Mouse (Mus musculus) fat pad, adult 2 months (tissue): ENCODE results near the gene Invs.

ENCODE experiments used
- DNase-seq: peaks from one replicate; pipeline ENCODE4 v3.0.0-alpha.2; 2011; ENCODE audit warnings: low read depth, low spot score; ENCODE audit errors: extremely low read depth

Invs gene

DNA sequence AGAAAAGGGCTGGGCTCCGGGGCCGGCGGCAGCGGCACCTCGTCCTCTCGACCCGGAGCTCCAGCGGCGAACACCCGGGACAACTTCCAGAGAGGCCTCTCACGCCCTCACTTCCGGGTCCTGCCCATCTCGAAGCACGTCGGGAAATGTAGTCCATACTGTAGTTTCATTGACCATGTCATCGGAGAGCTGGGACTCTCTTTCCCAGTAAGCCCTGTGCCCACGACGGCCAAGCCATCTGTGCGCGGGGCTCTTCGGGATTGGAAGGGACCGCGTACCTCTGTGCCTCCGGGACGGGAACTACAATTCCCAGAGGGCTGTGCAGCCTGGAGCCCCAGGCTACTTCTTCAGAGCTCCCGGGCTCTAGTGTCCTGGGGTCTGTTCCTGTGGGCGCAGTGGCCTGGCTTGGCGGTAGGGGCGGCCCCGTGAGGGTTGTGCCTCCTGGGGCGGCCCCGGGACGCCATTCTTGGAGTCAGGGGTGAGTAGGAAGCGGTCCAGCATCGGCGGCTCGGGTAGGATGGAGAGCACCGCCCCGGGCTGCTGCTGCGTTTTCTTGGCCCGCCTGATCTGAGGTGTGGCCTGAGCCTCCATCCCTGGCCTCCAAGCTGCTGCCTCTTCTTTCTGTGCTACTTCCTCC lies at the start of gene Invs, which contains the start of gene Erp44:
Invs (plus strand) TSS at position 263 of the 637 bp plus-strand sequence.
Erp44 (minus strand) TSS at position 61 of the 637 bp plus-strand sequence.
- DNase-seq = peak; percentile 85

DNA sequence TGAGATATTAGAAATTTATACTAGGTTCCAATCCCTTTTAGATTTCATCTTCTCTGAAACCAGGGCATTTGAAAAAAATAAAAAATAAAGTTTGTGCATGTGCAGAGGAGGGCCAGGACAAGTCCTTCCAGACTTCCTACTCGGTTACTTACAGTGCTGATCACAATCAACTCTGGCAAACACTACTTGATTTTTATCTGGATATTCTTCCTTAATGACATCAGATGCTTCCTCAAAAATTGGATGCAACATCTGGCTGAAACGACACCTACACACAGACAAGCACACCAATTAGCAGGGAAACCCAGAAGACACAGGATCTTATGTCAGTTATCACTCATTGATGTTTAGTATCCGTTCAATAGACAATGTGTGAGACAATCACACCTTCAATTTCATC lies 42.8 kb upstream of the Invs start:
- DNase-seq = peak; percentile 79

DNA sequence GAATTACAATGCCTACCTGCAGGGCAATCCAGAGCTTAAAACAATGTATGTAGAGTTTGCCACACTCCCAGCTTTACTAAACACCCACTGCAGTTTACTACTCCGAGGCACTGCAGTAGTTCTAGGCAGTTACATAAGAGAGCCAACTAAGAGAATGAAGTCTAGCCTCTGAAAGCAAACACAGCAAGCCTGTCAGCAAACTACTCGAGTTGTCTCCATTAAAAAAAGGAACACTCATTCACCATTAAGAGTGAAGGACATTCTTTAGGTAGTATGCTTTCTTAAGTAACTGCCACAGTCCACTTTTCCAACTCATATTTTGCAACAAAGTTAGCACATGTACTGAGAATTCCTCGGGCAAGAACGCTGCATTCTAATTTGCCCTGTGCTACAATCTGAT lies 40.5 kb upstream of the Invs start:
- peak; percentile 62 for DNase-seq

DNA sequence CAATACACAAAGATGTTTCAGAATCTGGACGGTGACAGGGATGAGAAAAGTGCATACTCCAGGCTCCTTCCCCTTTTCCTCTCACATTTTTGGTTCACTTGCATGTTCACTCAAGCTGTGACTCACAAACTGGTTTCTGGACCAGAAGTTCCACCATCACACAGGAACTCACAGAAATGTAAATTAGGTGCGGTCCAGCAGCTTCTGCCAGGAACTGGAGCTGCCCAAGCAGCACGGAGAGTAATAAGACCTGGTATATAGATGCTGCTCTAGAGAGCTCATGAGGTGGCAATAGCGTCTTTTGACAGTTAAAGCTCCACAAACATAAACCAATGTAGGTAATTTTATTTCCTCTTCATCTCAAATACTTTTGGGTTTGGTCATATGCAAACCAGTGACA lies 37.1 kb upstream of the Invs start:
- no peak for DNase-seq

DNA sequence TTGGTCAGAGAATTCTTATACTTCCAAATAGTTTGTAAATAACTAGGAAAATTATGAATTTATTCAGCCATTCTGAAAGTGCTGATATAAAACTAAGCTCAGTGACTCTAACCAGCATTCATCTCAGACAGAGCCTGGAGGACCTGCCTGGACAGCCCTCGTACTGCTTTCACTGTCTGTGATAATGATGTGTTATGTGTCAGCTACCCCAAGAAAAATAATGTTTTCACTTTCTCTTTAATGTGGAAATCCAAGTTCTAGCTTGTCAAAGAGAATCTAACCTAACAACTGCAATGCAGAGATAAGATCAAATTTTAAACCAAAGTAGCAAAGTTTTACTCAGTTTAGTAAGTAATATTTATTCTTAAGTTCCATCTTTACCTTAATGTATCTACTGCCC lies 35.8 kb upstream of the Invs start:
- no peak for DNase-seq

DNA sequence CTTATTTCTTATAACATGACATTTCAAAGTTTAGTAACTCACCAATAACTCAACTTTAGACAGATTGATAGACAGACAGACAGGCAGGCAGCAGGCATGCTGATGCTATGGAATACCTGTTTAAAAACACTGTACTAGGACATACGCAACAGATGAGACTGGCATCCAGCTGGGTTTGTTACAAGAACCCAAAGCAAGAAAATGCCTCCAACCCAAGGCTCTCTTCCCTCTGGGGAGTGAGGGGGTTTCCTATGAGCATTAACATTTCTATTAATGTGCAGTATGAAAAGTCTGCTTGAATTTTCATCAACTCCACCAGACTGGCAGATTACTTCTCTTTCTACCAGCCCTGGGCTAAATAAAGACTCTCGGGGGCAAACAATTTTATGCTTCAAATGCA lies 35.3 kb upstream of the Invs start:
- no peak for DNase-seq

DNA sequence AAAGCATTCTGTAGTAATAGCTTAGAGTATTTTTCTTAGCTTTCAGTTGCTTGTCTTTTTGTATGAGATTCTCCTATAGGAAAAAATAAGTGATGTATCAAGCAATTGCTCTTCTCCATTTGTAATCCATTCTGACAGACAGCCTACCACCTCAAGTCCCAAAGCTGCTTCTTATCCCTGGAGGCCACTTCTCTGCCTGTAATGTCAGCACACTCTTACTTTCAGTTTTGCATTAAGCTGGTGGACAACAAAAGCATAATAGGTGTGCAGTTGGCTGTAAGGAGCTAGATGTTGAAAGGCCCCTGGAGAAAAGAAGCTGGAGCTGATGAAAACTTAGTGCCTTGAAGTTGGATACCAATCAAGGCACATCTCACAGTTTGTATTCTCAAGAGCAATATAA lies 26.3 kb upstream of the Invs start:
- DNase-seq = no peak

DNA sequence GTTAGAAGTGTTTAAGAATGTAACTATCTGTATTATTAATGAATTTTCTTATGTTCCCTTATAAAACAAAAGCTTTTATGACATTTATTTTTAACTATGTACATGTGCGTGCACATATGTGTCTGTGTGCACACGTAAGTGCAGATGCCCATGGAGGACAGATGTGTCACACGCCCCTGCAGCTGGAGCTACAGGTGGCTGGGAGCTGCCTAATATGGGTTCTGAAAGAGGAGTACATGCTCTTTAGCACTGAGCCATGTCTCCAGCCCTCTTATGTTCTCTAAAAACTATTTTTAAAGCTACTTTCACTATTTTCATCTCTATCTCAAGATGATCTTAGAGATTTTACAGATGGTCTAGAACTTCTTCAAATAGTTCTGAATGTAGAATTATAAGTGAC lies 21.5 kb upstream of the Invs start:
- no peak for DNase-seq

DNA sequence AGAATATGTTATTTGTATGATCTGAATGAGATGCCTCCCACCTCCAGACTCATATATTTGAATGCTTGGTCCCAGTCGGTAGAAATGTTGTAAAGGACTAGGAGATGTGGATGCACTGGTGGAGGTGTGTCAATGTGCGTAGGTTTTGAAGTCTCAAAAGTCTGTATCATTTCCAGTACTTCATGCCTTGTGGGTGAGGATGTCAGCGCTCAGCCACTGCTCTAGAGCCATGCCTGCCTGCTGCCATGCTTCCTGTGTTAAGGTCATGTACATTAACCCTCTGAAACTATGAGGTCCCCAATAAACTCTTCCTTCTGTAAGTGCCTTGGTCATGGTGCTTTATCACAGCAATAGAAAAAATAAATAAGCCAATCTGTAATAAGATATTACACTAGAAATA lies 11.9 kb upstream of the Invs start:
- DNase-seq = no peak

DNA sequence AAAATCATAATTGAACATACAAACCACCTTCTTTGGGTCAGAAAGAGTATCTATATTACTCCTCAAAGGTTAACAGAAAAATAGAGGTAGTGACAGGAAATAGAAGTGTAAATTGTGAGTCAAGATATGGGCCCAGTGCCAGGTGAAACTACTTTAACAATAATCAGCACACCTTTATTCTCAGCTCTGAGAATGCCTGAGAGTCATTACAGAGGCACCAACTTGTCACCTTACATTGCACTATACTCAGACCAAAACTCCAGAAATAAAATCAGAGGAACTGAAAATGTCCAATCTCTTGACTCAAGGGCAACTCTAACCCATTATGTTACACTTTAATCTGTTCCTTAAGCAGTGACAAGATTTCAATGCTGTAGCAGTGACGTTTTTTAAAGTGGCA lies 11.4 kb upstream of the Invs start:
- DNase-seq = no peak

DNA sequence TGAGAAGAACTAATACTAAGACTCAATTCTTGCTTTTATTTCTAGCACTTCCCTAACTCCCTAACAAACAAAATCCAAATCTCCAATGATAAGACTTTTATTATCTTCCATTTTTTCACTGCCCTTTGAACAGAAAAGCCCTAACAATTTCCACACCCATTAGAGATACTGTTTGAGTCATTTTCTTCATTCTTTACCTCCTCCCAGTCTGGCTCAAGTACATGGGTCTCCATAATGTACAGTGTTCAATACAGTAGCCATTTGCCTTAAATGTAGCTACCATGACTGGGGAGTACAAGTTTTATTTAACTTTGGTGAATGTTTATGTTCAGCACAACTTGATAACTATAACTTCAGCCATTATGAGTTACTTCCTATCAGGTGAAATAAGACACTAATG lies 9.0 kb upstream of the Invs start:
- no peak for DNase-seq

DNA sequence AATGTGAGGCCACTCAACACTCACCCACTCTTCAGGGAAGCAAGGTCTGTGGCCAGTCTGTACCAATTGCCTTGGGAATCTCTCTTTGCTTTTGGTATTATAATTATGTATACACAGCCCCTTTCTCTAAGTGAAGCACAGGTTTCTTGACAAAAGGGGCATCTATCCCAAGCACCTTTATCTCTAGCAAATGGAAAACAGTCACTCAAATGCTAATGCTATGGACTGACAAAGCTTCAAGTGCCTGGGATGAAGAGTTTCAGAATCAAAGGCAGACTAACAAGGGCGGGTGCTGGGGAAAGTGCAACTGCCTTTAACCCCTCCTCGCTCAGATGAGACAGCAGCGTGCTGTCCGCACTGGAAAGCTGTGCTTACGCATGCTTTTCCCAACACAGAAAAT lies 7.7 kb upstream of the Invs start:
- DNase-seq = no peak

DNA sequence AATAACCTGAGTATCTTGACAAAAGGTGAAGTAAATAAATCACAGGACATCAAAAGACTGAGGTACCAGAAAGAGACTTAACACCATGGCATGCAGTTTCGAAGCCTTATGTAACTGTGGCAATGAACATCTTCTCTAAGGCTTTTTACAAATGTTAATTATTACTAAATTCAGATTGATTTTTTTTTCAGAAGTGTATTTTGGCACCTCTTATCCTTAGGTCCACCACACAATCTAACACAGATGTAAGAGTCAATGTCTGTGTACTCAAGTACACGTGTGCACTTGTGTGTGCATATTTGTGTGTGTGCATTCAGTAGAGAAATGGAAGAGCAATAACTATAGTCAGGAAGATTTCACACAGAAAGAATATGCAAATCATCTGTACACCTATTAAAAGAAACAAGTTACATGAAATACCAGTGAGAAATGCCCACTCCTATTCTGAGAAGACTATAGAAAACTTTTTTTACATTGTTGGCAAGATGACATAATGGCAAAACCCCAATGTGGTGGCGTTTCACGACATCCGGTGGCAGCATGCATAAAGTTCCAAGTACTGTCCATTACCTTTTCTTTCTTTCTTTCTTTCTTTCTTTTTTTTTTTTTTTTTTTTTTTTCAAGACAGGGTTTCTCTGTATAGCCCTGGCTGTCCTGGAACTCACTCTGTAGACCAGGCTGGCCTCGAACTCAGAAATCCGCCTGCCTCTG lies 6.3 kb upstream of the Invs start:
- DNase-seq = no peak

DNA sequence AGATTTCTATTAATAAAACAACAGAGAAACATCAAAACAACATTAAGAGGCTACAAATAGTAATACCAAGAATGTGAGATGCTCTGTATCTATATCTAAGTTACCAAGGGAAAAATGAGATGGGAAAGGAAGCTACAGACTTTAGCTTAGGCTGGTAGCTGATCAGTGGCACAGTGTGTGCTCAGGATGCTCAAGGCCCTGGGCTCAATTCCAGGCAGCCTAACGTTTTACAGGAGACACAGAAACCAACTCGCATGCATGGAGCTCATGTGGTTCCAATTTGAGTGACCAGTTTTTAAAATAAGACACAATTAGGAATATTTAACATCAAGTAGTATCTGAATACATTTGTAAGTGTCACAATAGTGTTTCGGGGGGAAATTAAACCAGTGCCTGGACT lies 3.8 kb upstream of the Invs start:
- DNase-seq = no peak

DNA sequence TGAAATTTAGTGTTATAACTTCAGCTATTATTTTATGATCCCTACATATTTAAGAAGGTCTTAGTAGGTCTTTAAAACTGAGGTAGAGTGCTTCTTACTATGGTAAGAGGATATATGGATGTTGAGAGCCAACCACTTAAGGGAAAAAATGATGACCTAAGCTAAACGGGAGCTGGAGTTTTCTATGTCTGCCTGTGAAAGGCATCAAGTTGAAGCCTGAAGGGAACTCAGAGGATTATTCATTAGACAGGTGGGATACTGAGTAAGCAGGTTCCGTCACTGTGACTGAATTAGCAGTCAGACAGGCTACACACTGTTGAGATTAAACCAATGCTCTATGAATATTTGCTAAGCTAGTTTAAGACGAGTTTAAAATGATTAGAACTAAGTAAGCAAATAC lies 2.5 kb upstream of the Invs start:
- DNase-seq = no peak

DNA sequence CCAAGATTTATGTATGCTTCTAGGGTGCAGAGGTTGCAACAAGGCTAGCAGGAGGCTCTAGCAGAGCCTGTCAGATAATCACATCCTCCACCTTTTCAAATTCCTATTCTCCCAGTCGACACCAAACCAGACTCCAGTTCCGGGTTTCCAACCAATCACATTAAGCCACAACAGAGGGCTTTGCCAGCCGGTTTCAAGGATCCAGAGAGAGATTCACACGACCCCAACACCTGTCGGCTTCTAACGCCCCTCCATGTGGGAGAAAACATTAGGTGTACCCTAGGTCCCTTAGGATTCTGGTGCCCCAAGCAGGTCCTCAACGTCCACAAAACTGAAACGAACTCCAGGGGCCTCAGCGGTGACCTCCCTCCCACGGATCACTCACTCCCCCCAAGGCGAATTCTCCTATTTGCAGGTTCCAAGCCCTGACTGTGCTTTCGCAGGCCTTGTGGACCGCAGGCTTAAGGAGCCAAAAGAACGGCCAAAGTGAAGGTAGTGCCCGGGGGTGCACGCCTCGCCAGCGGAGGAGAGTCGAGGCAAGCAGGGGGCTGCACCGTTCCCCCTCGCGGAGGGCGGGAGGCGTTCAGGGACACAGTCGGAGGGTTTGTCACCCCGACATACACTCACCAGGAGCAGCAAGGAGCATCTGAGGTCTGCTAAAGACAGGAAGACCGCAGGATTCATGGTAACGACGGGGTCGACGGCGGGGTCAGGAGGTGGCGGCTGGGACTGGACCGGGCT lies 633 bp upstream of the Invs start:
- no peak for DNase-seq

DNA sequence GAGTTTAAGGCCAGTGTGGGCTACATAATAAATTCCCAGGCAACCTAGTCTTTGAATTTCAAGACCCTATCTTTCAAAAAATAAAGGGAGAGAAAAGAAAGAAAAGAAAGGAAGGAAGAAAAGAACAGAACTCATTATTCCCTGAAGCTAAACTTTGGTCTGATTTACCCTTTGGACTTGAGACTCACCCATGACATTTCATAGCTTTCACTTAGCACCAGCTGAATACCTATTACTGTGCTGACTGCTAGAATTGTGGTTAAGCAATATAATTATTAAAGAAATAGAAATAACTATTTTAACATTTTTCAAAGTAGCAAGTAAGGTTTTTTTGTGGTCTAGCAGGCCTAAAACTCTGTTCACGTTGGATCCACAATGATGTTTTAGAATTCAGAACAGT lies 1.6 kb downstream of the Invs start:
- DNase-seq = no peak

DNA sequence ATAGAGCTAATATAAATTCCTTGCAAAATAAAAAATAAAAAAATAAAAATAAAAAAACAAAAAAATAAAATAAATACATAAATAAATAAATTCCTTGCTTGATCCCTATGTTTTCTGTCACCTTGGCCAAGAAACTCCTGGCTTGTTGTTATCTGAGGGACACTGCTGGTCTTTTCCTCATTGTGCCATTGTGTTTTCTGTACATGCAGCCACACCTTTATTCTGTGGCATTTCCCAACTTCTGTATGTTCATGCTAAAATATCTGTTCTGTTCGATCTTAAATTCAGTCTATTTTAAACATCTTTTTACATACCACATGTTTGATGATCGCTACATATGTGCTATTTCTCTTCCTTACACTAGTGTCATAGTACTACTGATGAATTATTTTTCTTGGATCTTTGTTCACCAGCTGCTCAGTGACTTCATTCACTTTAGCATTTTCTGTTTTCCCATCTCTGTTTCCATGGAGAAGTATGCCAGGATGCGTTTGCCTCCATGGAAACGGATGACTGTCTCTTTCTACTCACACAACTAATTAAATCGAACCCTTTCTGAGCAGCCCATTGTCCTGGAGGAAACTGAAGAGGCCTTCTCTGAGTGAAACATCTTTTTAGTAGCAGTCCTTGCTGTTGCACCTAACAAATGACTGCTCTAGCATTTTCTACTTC lies 7.7 kb downstream of the Invs start:
- no peak for DNase-seq

DNA sequence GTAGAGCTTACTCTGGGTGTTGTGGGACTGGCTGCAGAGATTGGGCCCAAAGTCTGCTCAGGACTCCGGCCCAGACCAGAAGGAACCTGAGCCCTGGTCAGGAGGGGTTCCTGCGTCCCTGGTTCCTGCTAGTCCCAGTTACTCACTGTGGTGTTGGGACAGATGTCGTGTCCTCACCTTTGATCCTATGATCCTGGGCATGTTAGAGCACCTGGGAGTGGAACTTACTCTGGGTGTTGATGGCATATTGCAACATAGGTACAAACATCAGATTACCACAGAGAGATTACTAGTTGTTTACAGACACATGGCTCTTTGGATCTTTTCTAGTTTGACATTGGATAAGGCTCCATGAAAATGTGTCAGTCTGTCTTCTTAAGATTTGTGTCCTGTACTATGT lies 35.3 kb downstream of the Invs start:
- no peak for DNase-seq

DNA sequence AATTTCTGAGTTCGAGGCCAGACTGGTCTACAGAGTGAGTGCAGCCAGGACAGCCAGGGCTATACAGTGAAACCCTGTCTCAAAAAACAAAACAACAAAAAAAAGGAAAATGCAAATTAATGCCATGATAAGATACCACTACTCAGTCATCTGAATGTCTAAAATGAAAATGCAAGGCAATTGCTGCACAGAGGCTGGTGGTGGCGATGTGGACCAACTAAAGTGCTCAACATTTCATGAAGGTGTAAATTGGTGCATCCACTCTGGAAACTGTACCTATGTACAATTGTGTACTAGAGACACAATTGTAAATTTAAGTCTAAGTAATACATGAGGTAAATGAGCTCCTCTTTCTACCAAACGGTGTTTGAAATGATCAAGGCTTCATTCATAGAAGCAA lies 36.5 kb downstream of the Invs start:
- DNase-seq = no peak

DNA sequence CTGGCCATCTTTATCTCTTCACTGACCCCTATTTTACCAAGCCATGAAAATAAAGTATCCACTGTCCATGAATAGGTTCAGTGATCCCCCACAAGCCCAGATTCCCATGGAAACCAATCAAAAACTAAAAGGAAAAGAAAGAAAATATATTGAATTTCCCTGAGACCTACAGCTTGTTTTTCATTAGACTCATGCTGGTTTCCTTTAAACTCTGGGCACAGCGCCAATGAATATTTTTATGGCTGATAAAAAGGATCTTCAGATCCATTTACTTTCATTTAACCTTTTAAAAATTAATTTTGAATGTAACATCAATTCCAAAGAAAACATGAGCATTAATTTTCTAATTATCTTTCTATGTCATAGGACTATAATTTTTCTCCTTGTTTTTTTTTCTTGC lies 41.7 kb downstream of the Invs start:
- no peak for DNase-seq

DNA sequence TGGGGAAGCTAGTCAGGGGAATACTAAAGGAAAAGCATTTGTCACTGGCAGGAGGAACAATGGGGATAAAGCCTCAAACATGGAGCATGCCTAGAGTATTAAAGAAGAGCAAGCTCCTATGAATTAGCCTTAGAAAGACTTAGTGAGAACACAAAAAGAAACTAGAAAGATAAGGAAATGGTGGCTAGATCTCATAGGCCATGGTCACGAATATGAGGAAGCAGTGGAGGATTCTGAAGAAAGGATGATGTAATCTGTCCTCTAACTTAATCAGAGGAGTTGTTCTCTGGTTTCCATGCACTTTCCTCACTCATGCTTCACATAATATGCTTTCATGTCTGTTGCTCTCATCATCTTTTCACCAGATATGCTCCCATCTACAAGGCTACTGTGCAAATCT lies 42.5 kb downstream of the Invs start:
- DNase-seq = no peak
